Mouse (Mus musculus) olfactory bulb, adult 2 months (tissue): ENCODE measurements around the gene Galnt6.

ENCODE experiments used
- CTCF ChIP-seq: fragments of 200-500 bp; IDR thresholded peaks from 2 replicates; pipeline ENCODE4 v1.5.1; 2012; ENCODE audit warnings: low read depth, mild to moderate bottlenecking, low read length, moderate library complexity; ENCODE audit not compliant: insufficient read depth
- POLR2A ChIP-seq: fragments of 200-500 bp; IDR thresholded peaks from 2 replicates; pipeline ENCODE4 v1.6.1; 2012; ENCODE audit warnings: mild to moderate bottlenecking, low read depth, low read length, moderate library complexity; ENCODE audit not compliant: insufficient read depth

DNA sequence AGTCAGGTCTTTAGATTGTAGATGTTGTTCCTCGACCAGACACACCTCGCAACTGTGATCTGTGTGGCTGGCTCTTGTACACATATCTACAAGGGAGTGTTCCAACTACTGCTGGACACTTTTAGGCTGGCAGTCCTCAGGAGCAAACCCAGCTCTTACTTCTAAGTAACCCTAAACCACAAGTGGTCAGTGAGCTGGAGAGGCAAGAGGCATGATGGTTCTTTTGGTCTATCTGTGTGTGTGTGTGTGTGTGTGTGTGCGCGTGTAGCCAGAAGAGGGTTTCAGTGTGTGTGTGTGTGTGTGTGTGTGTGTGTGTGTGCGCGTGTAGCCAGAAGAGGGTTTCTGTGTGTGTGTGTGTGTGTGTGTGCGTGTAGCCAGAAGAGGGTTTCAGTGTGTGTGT is 86.7 kb downstream of the Galnt6 start:
- TF ChIP-seq POLR2A (no peak), CTCF (no peak)
